18 mouse cellular contexts compared by ENCODE assay signal in the genomic region with DNA sequence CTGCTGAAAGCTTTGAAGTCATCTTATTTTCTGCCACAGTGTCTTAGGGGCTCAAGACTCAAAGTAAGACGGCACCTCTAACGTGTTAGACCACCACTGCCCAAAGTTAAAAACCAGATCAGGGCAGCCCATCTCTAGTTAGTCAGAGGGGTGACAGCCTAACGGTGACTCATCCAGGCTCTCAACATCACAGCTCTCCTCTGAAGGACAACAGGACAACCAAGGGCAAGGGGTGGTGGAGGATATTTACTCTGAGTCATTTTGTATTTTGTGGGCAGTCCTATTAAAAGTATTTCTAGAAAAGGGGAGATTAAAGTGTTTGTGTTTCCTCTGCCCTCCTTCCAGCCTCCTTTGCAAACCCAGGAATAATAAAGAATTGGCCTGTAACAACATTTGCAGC.
DNase-seq lines count a peak whose midpoint lies in the region; ATAC-seq lines count a peak whose summit lies in the region.
"Had no signal": no experiment of that assay in that cellular context is flagged by ENCODE, and none has a peak within 500 bp of the region (broad histone marks: within the 10 kb centered on the region; RNA-seq: fewer than 3 reads in every experiment).

No protein-coding gene starts in this region.

- peaks cover 31% of the 10 kb centered on the region for H3K4me1 ChIP-seq in forebrain, embryonic 15.5 days
- peaks cover 16% of the 10 kb centered on the region for H3K4me1 ChIP-seq in forebrain, embryonic 14.5 days (ENCODE audit: control insufficient read depth, insufficient read depth, low read length)
- peaks cover 21% of the 10 kb centered on the region for H3K4me1 ChIP-seq in heart, embryonic 16.5 days (ENCODE audit: control insufficient read depth, insufficient read depth, low read length)
- H3K4me1 ChIP-seq: liver, embryonic 13.5 days had no signal

- H3K36me3 ChIP-seq in forebrain, embryonic 15.5 days = no peaks in the 10 kb centered on the region
- no peaks in the 10 kb centered on the region for H3K36me3 ChIP-seq in forebrain, embryonic 14.5 days (ENCODE audit: control insufficient read depth, insufficient read depth, low read length)
- no peaks in the 10 kb centered on the region for H3K36me3 ChIP-seq in heart, embryonic 16.5 days (ENCODE audit: control insufficient read depth, insufficient read depth)
- H3K36me3 ChIP-seq: embryonic facial prominence, embryonic 13.5 days; liver, embryonic 13.5 days; neural tube, embryonic 15.5 days; stomach, embryonic 15.5 days had no signal

- intact Hi-C loops in heart, postnatal 36 days (cut with DNase I) = no loop called here

- H3K9ac ChIP-seq in forebrain, embryonic 15.5 days (replicated peaks) = no peak overlapping the region
- no peak overlapping the region for H3K9ac ChIP-seq in forebrain, embryonic 14.5 days (ENCODE audit: low read length)
- no peak overlapping the region; the same call in 1 of the 2 replicates for H3K9ac ChIP-seq in heart, embryonic 16.5 days (ENCODE audit: low read length)
- H3K9ac ChIP-seq: embryonic facial prominence, embryonic 13.5 days; liver, embryonic 13.5 days; neural tube, embryonic 15.5 days; stomach, embryonic 15.5 days had no signal

- DNase-seq in forebrain, embryonic 14.5 days (ENCODE audit: low spot score) = no peak
- DNase-seq in heart, postnatal 36 days = no peak
- DNase-seq in 3134 (ENCODE audit: extremely low read depth, insufficient read length, low spot score) = peak; percentile 23
- peak; percentile 17 for DNase-seq in adrenal gland, postnatal 25 days
- DNase-seq in right cerebral cortex, postnatal 4 days = no peak
- no peak for DNase-seq in cerebellum, adult 9-11 months
- DNase-seq: gastrocnemius, postnatal 36 days; kidney, adult 9 months; kidney, postnatal 4 days; layer of hippocampus, postnatal 36 days; liver, embryonic 13.5 days; retina, postnatal 1 day had no signal

- WGBS in forebrain, embryonic 15.5 days = 72% methylated on average over 3 of the region's 3 CpGs
- 77% methylated on average over 3 of the region's 3 CpGs for WGBS in forebrain, embryonic 14.5 days
- WGBS in heart, embryonic 16.5 days = 31% methylated on average over 3 of the region's 3 CpGs

- H3K4me3 ChIP-seq in forebrain, embryonic 15.5 days = no peak overlapping the region
- no peak overlapping the region for H3K4me3 ChIP-seq in forebrain, embryonic 14.5 days (ENCODE audit: low read depth, low read length)
- no peak overlapping the region for H3K4me3 ChIP-seq in heart, embryonic 16.5 days (ENCODE audit: low read length)
- H3K4me3 ChIP-seq: embryonic facial prominence, embryonic 13.5 days; liver, embryonic 13.5 days; megakaryocyte, embryonic 14.5 days; neural tube, embryonic 15.5 days; stomach, embryonic 15.5 days had no signal

- H3K9me3 ChIP-seq in forebrain, embryonic 15.5 days = no peaks in the 10 kb centered on the region
- no peaks in the 10 kb centered on the region for H3K9me3 ChIP-seq in forebrain, embryonic 14.5 days (replicated peaks; ENCODE audit: control insufficient read depth, low read length)
- no peaks in the 10 kb centered on the region for H3K9me3 ChIP-seq in heart, embryonic 16.5 days (replicated peaks; ENCODE audit: control insufficient read depth, low read length)
- H3K9me3 ChIP-seq: embryonic facial prominence, embryonic 13.5 days; liver, embryonic 13.5 days; megakaryocyte, embryonic 14.5 days; neural tube, embryonic 15.5 days; stomach, embryonic 15.5 days had no signal

- H3K27me3 ChIP-seq in forebrain, embryonic 15.5 days = no peaks in the 10 kb centered on the region
- no peaks in the 10 kb centered on the region for H3K27me3 ChIP-seq in forebrain, embryonic 14.5 days (replicated peaks; ENCODE audit: control insufficient read depth, insufficient read depth, low read length)
- H3K27me3 ChIP-seq in heart, embryonic 16.5 days (ENCODE audit: control insufficient read depth, insufficient read depth, low read length) = no peaks in the 10 kb centered on the region
- H3K27me3 ChIP-seq: embryonic facial prominence, embryonic 13.5 days; liver, embryonic 13.5 days; neural tube, embryonic 15.5 days; stomach, embryonic 15.5 days had no signal

- H3K27ac ChIP-seq in forebrain, embryonic 15.5 days (replicated peaks) = peak overlapping the region; percentile 33; the same call in 1 of the 2 replicates
- no peak overlapping the region for H3K27ac ChIP-seq in forebrain, embryonic 14.5 days (ENCODE audit: low read depth, low read length)
- H3K27ac ChIP-seq in heart, embryonic 16.5 days (ENCODE audit: low read length) = peak overlapping the region; percentile 71
- H3K27ac ChIP-seq: liver, embryonic 13.5 days; neural tube, embryonic 15.5 days; stomach, embryonic 15.5 days had no signal

- no peak for ATAC-seq in forebrain, embryonic 15.5 days (replicated peaks)
- no peak for ATAC-seq in forebrain, embryonic 14.5 days
- ATAC-seq in heart, embryonic 16.5 days (replicated peaks; ENCODE audit: extremely low read depth, insufficient read depth, low FRiP score) = no peak

- no peak overlapping the region for H3K4me2 ChIP-seq in forebrain, embryonic 15.5 days (replicated peaks)
- H3K4me2 ChIP-seq in forebrain, embryonic 14.5 days (ENCODE audit: low read length) = no peak overlapping the region
- no peak overlapping the region for H3K4me2 ChIP-seq in heart, embryonic 16.5 days (ENCODE audit: low read depth, low read length)
- H3K4me2 ChIP-seq: embryonic facial prominence, embryonic 13.5 days; liver, embryonic 13.5 days; neural tube, embryonic 15.5 days; stomach, embryonic 15.5 days had no signal

Comparison
In these comparisons a context has a peak if more than half of its experiments do, and no peak if none do; other contexts are left out.
1. DNase-seq: peak in 3134 (single experiment) and adrenal gland, postnatal 25 days (single experiment); none in forebrain, embryonic 14.5 days (single experiment), heart, postnatal 36 days (0 of 2), right cerebral cortex, postnatal 4 days (single experiment) and cerebellum, adult 9-11 months (single experiment).